Mouse (Mus musculus) neural tube, embryonic 14.5 days (tissue): Measurements from ENCODE around the gene Gm10282. TPM values are rescaled to one million over a fixed set of nuclear protein-coding genes. Genes with fewer than 3 reads are reported as not detected.

Source experiments
- ATAC-seq: fragments of 200-750 bp; cut with Nextera tagmentation; 2 replicates; pipeline ENCODE4 v1.8.0; 2017; ENCODE audit warnings: low read depth, mild to moderate bottlenecking, moderate TSS enrichment, moderate library complexity
- H3K27ac ChIP-seq: fragments of 300-500 bp; sonication (generic); 2 replicates; pipeline ENCODE4 v1.5.1; 2014; ENCODE audit warnings: low read depth, mild to moderate bottlenecking, control low read depth, low read length, moderate library complexity, mixed read lengths
- H3K27me3 ChIP-seq: fragments of 300-500 bp; sonication (generic); 2 replicates; pipeline ENCODE4 v1.6.1; 2014; ENCODE audit warnings: low read length; ENCODE audit not compliant: control insufficient read depth, insufficient read depth
- H3K36me3 ChIP-seq: fragments of 300-500 bp; sonication (generic); 2 replicates; pipeline ENCODE4 v1.6.1; 2014; ENCODE audit warnings: low read length, mixed read lengths; ENCODE audit not compliant: control insufficient read depth, insufficient read depth
- H3K4me1 ChIP-seq: fragments of 300-500 bp; sonication (generic); 2 replicates; pipeline ENCODE4 v1.6.1; 2014; ENCODE audit warnings: low read length; ENCODE audit not compliant: control insufficient read depth, insufficient read depth
- H3K4me2 ChIP-seq: fragments of 300-500 bp; sonication (generic); 2 replicates; pipeline ENCODE4 v1.6.1; 2014; ENCODE audit warnings: mild to moderate bottlenecking, low read depth, low read length, control low read depth
- H3K4me3 ChIP-seq: fragments of 300-500 bp; sonication (generic); 2 replicates; pipeline ENCODE4 v1.5.1; 2014; ENCODE audit warnings: low read depth, low read length, control low read depth, mixed read lengths
- H3K9ac ChIP-seq: fragments of 300-500 bp; sonication (generic); replicated peaks from 2 replicates; pipeline ENCODE4 v1.6.1; 2014; ENCODE audit warnings: low read depth, mild to moderate bottlenecking, control low read depth, low read length, mixed read lengths
- H3K9me3 ChIP-seq: fragments of 300-500 bp; sonication (generic); 2 replicates; pipeline ENCODE4 v1.6.1; 2016; ENCODE audit warnings: low read length; ENCODE audit not compliant: control insufficient read depth
- WGBS: fragments of 180-500 bp; shearing (Covaris S2); extraction: QIAGEN DNeasy Blood & Tissue Kit; methylation state at CpG from one replicate; pipeline ENCODE4 v1.1.7; 2014; 5-methylcytosine and 5-hydroxymethylcytosine counted together
- polyA plus RNA-seq: library from polyadenylated mRNA; unstranded; fragments of >200 nt; fragmentation: Nextera tagmentation; extraction: Ambion mirVana; gene quantifications from 2 replicates; pipeline ENCODE4 v1.2.1, GENCODE M21; 2014

Gm10282 gene
- polyA plus RNA-seq, 1 experiment from 2014 or later: 12.3 TPM

GRCm38 (mm10) chr8:72293309-72293708 lies 11.8 kb downstream of the Gm10282 start:
- Histone ChIP-seq H3K4me1 (no peaks in the 10 kb centered on the region), H3K27ac (no peak overlapping the region), H3K27me3 (no peaks in the 10 kb centered on the region), H3K9me3 (no peaks in the 10 kb centered on the region), H3K9ac (no peak overlapping the region), H3K4me3 (no peak overlapping the region), H3K36me3 (no peaks in the 10 kb centered on the region), H3K4me2 (no peak overlapping the region)
- ATAC-seq: no peak

GRCm38 (mm10) chr8:72291104-72291503 lies 14.0 kb downstream of the Gm10282 start:
- no peak overlapping the region for H3K9ac ChIP-seq
- H3K4me1 ChIP-seq: no peaks in the 10 kb centered on the region
- 88% methylated on average over 2 of the region's 2 CpGs for WGBS
- ATAC-seq: no peak
- H3K36me3 ChIP-seq: no peaks in the 10 kb centered on the region
- no peak overlapping the region for H3K4me3 ChIP-seq
- no peak overlapping the region for H3K27ac ChIP-seq
- H3K4me2 ChIP-seq: no peak overlapping the region
- H3K9me3 ChIP-seq: no peaks in the 10 kb centered on the region
- no peaks in the 10 kb centered on the region for H3K27me3 ChIP-seq

GRCm38 (mm10) chr8:72289051-72289450 lies 16.0 kb downstream of the Gm10282 start:
- H3K36me3 ChIP-seq: no peaks in the 10 kb centered on the region
- ATAC-seq: no peak

GRCm38 (mm10) chr8:72285285-72285684 lies 19.8 kb downstream of the Gm10282 start:
- Histone ChIP-seq H3K9me3 (no peaks in the 10 kb centered on the region), H3K9ac (no peak overlapping the region), H3K4me3 (no peak overlapping the region), H3K4me2 (no peak overlapping the region), H3K27me3 (no peaks in the 10 kb centered on the region), H3K27ac (no peak overlapping the region), H3K4me1 (no peaks in the 10 kb centered on the region), H3K36me3 (no peaks in the 10 kb centered on the region)
- 79% methylated on average over 4 of the region's 4 CpGs for WGBS
- ATAC-seq: no peak

More at GRCm38 (mm10) chr8:72289051-72289450, 16.0 kb downstream of the Gm10282 start:
- Histone ChIP-seq H3K4me2 (no peak overlapping the region), H3K4me3 (no peak overlapping the region), H3K27ac (no peak overlapping the region), H3K4me1 (no peaks in the 10 kb centered on the region), H3K9me3 (no peaks in the 10 kb centered on the region), H3K9ac (no peak overlapping the region), H3K27me3 (no peaks in the 10 kb centered on the region)

GRCm38 (mm10) chr8:72281634-72282033 lies 23.4 kb downstream of the Gm10282 start:
- H3K27ac ChIP-seq: no peak overlapping the region
- H3K4me1 ChIP-seq: no peaks in the 10 kb centered on the region
- H3K4me3 ChIP-seq: no peak overlapping the region
- H3K4me2 ChIP-seq: no peak overlapping the region
- H3K9ac ChIP-seq: no peak overlapping the region
- no peaks in the 10 kb centered on the region for H3K27me3 ChIP-seq
- WGBS: 41% methylated on average over 3 of the region's 3 CpGs
- H3K9me3 ChIP-seq: no peaks in the 10 kb centered on the region
- no peaks in the 10 kb centered on the region for H3K36me3 ChIP-seq
- no peak for ATAC-seq

GRCm38 (mm10) chr8:72279151-72279550 lies 25.9 kb downstream of the Gm10282 start:
- no peaks in the 10 kb centered on the region for H3K27me3 ChIP-seq
- H3K4me1 ChIP-seq: no peaks in the 10 kb centered on the region
- no peak overlapping the region for H3K27ac ChIP-seq
- H3K9ac ChIP-seq: no peak overlapping the region
- H3K4me2 ChIP-seq: no peak overlapping the region
- 79% methylated on average over 7 of the region's 7 CpGs for WGBS
- no peak overlapping the region for H3K4me3 ChIP-seq
- no peak for ATAC-seq
- no peaks in the 10 kb centered on the region for H3K9me3 ChIP-seq
- H3K36me3 ChIP-seq: no peaks in the 10 kb centered on the region

GRCm38 (mm10) chr8:72277244-72277643 lies 27.8 kb downstream of the Gm10282 start:
- no peaks in the 10 kb centered on the region for H3K36me3 ChIP-seq
- no peak overlapping the region for H3K4me2 ChIP-seq
- H3K27ac ChIP-seq: no peak overlapping the region
- H3K27me3 ChIP-seq: no peaks in the 10 kb centered on the region
- H3K4me1 ChIP-seq: no peaks in the 10 kb centered on the region
- no peak overlapping the region for H3K4me3 ChIP-seq
- H3K9ac ChIP-seq: no peak overlapping the region
- 84% methylated on average over 3 of the region's 3 CpGs for WGBS
- H3K9me3 ChIP-seq: no peaks in the 10 kb centered on the region
- ATAC-seq: no peak

- no peaks in the 10 kb centered on the region for H3K36me3 ChIP-seq
- ATAC-seq: no peak
- H3K4me3 ChIP-seq: no peak overlapping the region
- no peak overlapping the region for H3K9ac ChIP-seq
- no peaks in the 10 kb centered on the region for H3K4me1 ChIP-seq
- H3K4me2 ChIP-seq: no peak overlapping the region
- H3K9me3 ChIP-seq: no peaks in the 10 kb centered on the region
- no peaks in the 10 kb centered on the region for H3K27me3 ChIP-seq
- WGBS: 80% methylated on average over 5 of the region's 5 CpGs
- H3K27ac ChIP-seq: no peak overlapping the region
Observed at GRCm38 (mm10) chr8:72273807-72274206, 31.3 kb downstream of the Gm10282 start.

GRCm38 (mm10) chr8:72273111-72273770 lies 31.8 kb downstream of the Gm10282 start:
- no peak overlapping the region for H3K27ac ChIP-seq
- no peaks in the 10 kb centered on the region for H3K4me1 ChIP-seq
- WGBS: 78% methylated on average over 1 of the region's 1 CpGs
- H3K27me3 ChIP-seq: no peaks in the 10 kb centered on the region
- no peak overlapping the region for H3K4me2 ChIP-seq
- no peaks in the 10 kb centered on the region for H3K36me3 ChIP-seq
- no peak overlapping the region for H3K4me3 ChIP-seq
- no peaks in the 10 kb centered on the region for H3K9me3 ChIP-seq
- ATAC-seq: no peak
- no peak overlapping the region for H3K9ac ChIP-seq
